Mouse (Mus musculus): ENCODE results near the gene Erfe. TPM values are rescaled to one million over a fixed set of nuclear protein-coding genes. Genes with fewer than 3 reads are reported as not detected.

Gene Erfe
- 0.14 and 0.27 TPM in 2 replicates for polyA plus RNA-seq (2015; fragmentation: Nextera tagmentation; extraction: Ambion mirVana)

DNA sequence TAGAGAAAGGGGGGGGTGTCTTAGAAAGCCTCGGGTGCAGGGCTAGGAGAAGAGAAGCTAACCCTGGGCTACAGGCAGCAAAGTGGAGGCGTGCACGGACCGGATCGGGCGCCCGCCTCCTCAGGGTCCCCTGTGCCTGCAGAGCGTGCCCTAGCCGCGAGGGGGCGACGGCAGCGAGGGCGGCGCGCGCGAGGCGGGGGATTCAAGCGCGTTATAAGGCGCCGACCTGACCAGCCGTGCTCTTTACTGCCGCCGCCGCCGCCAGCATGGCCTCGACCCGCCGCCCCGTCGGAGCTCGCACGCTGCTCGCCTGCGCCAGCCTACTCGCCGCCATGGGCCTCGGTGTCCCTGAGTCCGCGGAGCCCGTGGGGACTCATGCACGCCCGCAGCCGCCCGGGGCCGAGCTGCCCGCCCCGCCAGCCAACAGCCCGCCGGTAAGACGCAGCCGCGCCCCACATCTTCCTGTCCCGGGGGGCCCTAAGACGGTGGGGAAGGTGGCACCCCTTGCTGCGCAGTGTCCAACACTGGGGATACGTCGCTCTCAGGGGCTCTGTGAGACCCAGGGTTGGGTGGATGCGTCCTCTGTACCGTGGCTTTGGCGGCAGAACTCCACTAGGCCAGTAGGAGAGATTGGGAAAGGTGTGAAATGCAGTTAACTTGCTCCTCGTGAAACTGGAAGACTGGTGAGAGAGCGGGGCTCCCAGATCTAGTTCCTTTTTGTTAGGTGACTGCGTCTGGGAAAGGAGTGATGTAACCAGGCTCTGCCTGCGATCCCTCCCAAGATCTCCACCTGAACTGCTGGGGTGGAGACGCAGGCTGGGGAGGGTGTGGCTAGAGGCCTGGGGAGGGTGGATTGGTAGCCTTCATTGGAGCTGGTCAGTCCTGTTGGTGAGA is at the start of gene Erfe:
TSS of gene Erfe (plus strand) at position 216 of the 894 bp plus-strand sequence.

GRCm38 (mm10) chr1:91321760-91322438 is 44.3 kb upstream of the Erfe start, which contains the start of gene Espnl:
TSS of gene Espnl (plus strand) at chr1:91322075.

DNA sequence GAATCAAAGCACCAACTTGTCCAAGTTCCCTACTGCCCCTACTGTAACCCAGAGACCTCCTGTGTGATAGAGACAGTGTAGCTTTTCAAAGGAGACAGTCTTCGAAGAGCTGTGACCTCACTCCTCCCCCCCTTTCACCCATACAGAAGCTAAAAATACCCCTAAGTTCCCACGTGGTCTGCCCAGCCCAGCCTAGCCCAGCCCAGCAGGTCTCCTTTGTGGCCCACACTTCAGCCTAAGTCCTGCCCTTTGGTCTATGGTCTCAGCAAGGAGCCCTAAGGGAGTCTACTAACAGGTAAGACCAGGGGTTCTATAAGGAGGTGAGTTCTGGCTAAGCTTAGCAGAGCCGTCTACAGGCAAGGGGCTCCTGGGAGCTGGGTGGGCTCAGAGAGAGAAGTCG is 15.4 kb upstream of the Erfe start, which contains the start of gene Klhl30:
TSS of gene Klhl30 (plus strand) at position 176 of the 400 bp plus-strand sequence.

GRCm38 (mm10) chr1:91398260-91399062 is 32.2 kb downstream of the Erfe start, which contains the start of gene Ilkap:
TSS of gene Ilkap (minus strand) at chr1:91398815.

GRCm38 (mm10) chr1:91413898-91414594 is 47.8 kb downstream of the Erfe start, which contains the start of gene Hes6:
TSS of gene Hes6 (minus strand) at chr1:91414038.

Other genes with a start within 250 kb of the Erfe start
- 0.08 and 0.28 TPM in 2 replicates for gene Rbm44, start 221.3 kb upstream of the Erfe start, polyA plus RNA-seq (2015; fragmentation: Nextera tagmentation; extraction: Ambion mirVana)
- 73.4 and 75.5 TPM in 2 replicates for gene Ramp1, start 186.6 kb upstream of the Erfe start, polyA plus RNA-seq (2015; fragmentation: Nextera tagmentation; extraction: Ambion mirVana)
- 53.9 and 56.3 TPM in 2 replicates for gene Ube2f, start 116.1 kb upstream of the Erfe start, polyA plus RNA-seq (2015; fragmentation: Nextera tagmentation; extraction: Ambion mirVana)
- gene Scly, start 68.1 kb upstream of the Erfe start, polyA plus RNA-seq (2015; fragmentation: Nextera tagmentation; extraction: Ambion mirVana), result 9.2 and 10.1 TPM in 2 replicates
- 0.08 and 0.15 TPM in 2 replicates for gene Espnl, start 44.4 kb upstream of the Erfe start, polyA plus RNA-seq (2015; fragmentation: Nextera tagmentation; extraction: Ambion mirVana)
- 0.23 and 0.32 TPM in 2 replicates for gene Klhl30, start 15.4 kb upstream of the Erfe start, polyA plus RNA-seq (2015; fragmentation: Nextera tagmentation; extraction: Ambion mirVana)
- gene Ilkap, start 32.4 kb downstream of the Erfe start, polyA plus RNA-seq (2015; fragmentation: Nextera tagmentation; extraction: Ambion mirVana), result 98.9 and 113 TPM in 2 replicates
- 82.5 and 87.6 TPM in 2 replicates for gene Hes6, start 47.6 kb downstream of the Erfe start, polyA plus RNA-seq (2015; fragmentation: Nextera tagmentation; extraction: Ambion mirVana)
- gene Per2, start 92.9 kb downstream of the Erfe start, polyA plus RNA-seq (2015; fragmentation: Nextera tagmentation; extraction: Ambion mirVana), result 2.5 and 2.7 TPM in 2 replicates
- gene Traf3ip1, start 128.2 kb downstream of the Erfe start, polyA plus RNA-seq (2015; fragmentation: Nextera tagmentation; extraction: Ambion mirVana), result 8.5 and 10.2 TPM in 2 replicates
- 11.2 and 11.3 TPM in 2 replicates for gene Asb1, start 174.1 kb downstream of the Erfe start, polyA plus RNA-seq (2015; fragmentation: Nextera tagmentation; extraction: Ambion mirVana)

All from neural tube, postnatal 0 days (tissue).